Mouse (Mus musculus) stomach, embryonic 14.5 days (tissue): ENCODE data around the gene Chmp2a. TPM values are rescaled to one million over a fixed set of nuclear protein-coding genes. Genes with fewer than 3 reads are reported as not detected.
"Not testable (repeated sequence)": the region's sequence is repeated elsewhere in the genome, so short reads cannot be mapped to it uniquely, and the experiment has no call there.

Experiments used
- ATAC-seq: fragments of 200-750 bp; cut with Nextera tagmentation; 2 replicates; pipeline ENCODE4 v1.8.0; 2017; ENCODE audit warnings: low read depth, moderate TSS enrichment; ENCODE audit not compliant: insufficient number of reproducible peaks, insufficient read depth, low FRiP score
- H3K27ac ChIP-seq: fragments of 300-500 bp; sonication (generic); 2 replicates; pipeline ENCODE4 v1.5.1; 2014; ENCODE audit warnings: mild to moderate bottlenecking, low read length, moderate library complexity, mixed read lengths
- H3K27me3 ChIP-seq: fragments of 300-500 bp; sonication (generic); 2 replicates; pipeline ENCODE4 v1.6.1; 2014; ENCODE audit warnings: low read length, control low read depth, mixed read lengths; ENCODE audit not compliant: control insufficient read depth, insufficient read depth
- H3K36me3 ChIP-seq: fragments of 300-500 bp; sonication (generic); 2 replicates; pipeline ENCODE4 v1.6.1; 2014; ENCODE audit warnings: mild to moderate bottlenecking, control low read depth, low read length, moderate library complexity, mixed read lengths; ENCODE audit not compliant: control insufficient read depth, insufficient read depth
- H3K4me1 ChIP-seq: fragments of 300-500 bp; sonication (generic); 2 replicates; pipeline ENCODE4 v1.6.1; 2014; ENCODE audit warnings: low read length, control low read depth, mixed read lengths; ENCODE audit not compliant: control insufficient read depth, insufficient read depth
- H3K4me2 ChIP-seq: fragments of 300-500 bp; sonication (generic); replicated peaks from 2 replicates; pipeline ENCODE4 v1.6.1; 2014; ENCODE audit warnings: low read depth, low read length, control low read depth
- H3K4me3 ChIP-seq: fragments of 300-500 bp; sonication (generic); 2 replicates; pipeline ENCODE4 v1.5.1; 2014; ENCODE audit warnings: low read depth, low read length, control low read depth
- H3K9ac ChIP-seq: fragments of 300-500 bp; sonication (generic); replicated peaks from 2 replicates; pipeline ENCODE4 v1.6.1; 2014; ENCODE audit warnings: low read depth, mild to moderate bottlenecking, control low read depth, low read length, moderate library complexity, mixed read lengths
- H3K9me3 ChIP-seq: fragments of 300-500 bp; sonication (generic); 2 replicates; pipeline ENCODE4 v1.6.1; 2016; ENCODE audit warnings: low read depth, low read length, control low read depth; ENCODE audit not compliant: control insufficient read depth
- WGBS: fragments of 180-500 bp; shearing (Covaris S2); extraction: QIAGEN DNeasy Blood & Tissue Kit; methylation state at CpG from one replicate; pipeline ENCODE4 v1.1.7; 2014; 5-methylcytosine and 5-hydroxymethylcytosine counted together
- polyA plus RNA-seq: library from polyadenylated mRNA; unstranded; fragments of >200 nt; fragmentation: Nextera tagmentation; extraction: Ambion mirVana; gene quantifications from 2 replicates; pipeline ENCODE4 v1.2.1, GENCODE M21; 2014

The Chmp2a gene
- 150 and 157 TPM in 2 replicates for polyA plus RNA-seq

GRCm38 (mm10) chr7:13034148-13034977 is at the start of gene Chmp2a:
Gene Chmp2a, minus strand, starts transcription at chr7:13034807.
- WGBS = under 1% methylated on average over 45 of the region's 45 CpGs
- H3K9me3 ChIP-seq = no peaks in the 10 kb centered on the region
- peak; percentile 81 for ATAC-seq

GRCm38 (mm10) chr7:13072293-13072692 is 37.7 kb upstream of the Chmp2a start:
- no peaks in the 10 kb centered on the region for H3K4me1 ChIP-seq
- no peak overlapping the region for H3K9ac ChIP-seq
- H3K27me3 ChIP-seq = no peaks in the 10 kb centered on the region
- no peaks in the 10 kb centered on the region for H3K36me3 ChIP-seq
- ATAC-seq = no peak
- H3K4me3 ChIP-seq = no peak overlapping the region
- WGBS = 48% methylated on average over 5 of the region's 5 CpGs
- no peak overlapping the region for H3K4me2 ChIP-seq
- no peaks in the 10 kb centered on the region for H3K9me3 ChIP-seq
- no peak overlapping the region for H3K27ac ChIP-seq

More at GRCm38 (mm10) chr7:13034148-13034977, at the start of gene Chmp2a:
- H3K4me1 ChIP-seq = peaks cover 31% of the 10 kb centered on the region
- H3K9ac ChIP-seq = peak within 1 kb of the TSS; percentile 81
- peak within 1 kb of the TSS; percentile 90 for H3K27ac ChIP-seq
- H3K27me3 ChIP-seq = no peaks in the 10 kb centered on the region
- H3K4me3 ChIP-seq = peak within 1 kb of the TSS; percentile 45
- H3K36me3 ChIP-seq = peaks cover 53% of the 10 kb centered on the region
- peak within 1 kb of the TSS; percentile 91 for H3K4me2 ChIP-seq

GRCm38 (mm10) chr7:13063399-13063798 is 28.8 kb upstream of the Chmp2a start:
- not testable (repeated sequence) for H3K9me3 ChIP-seq, ATAC-seq, H3K4me2 ChIP-seq, H3K27ac ChIP-seq, H3K4me1 ChIP-seq, H3K9ac ChIP-seq, H3K36me3 ChIP-seq, H3K27me3 ChIP-seq, H3K4me3 ChIP-seq
- 26% methylated on average over 1 of the region's 2 CpGs for WGBS

- Histone ChIP-seq H3K9ac (no peak overlapping the region), H3K9me3 (no peaks in the 10 kb centered on the region), H3K4me3 (no peak overlapping the region), H3K27ac (no peak overlapping the region), H3K27me3 (no peaks in the 10 kb centered on the region), H3K4me2 (no peak overlapping the region), H3K36me3 (no peaks in the 10 kb centered on the region), H3K4me1 (no peaks in the 10 kb centered on the region)
- no peak for ATAC-seq
- WGBS = 90% methylated on average over 9 of the region's 9 CpGs
These were observed 24.9 kb upstream of the Chmp2a start for GRCm38 (mm10) chr7:13059536-13059935.

GRCm38 (mm10) chr7:13056913-13057700 is 22.5 kb upstream of the Chmp2a start:
- H3K27me3 ChIP-seq = no peaks in the 10 kb centered on the region
- ATAC-seq = no peak
- no peaks in the 10 kb centered on the region for H3K4me1 ChIP-seq
- no peaks in the 10 kb centered on the region for H3K36me3 ChIP-seq
- no peaks in the 10 kb centered on the region for H3K9me3 ChIP-seq
- H3K9ac ChIP-seq = no peak overlapping the region
- no peak overlapping the region for H3K4me2 ChIP-seq
- H3K27ac ChIP-seq = no peak overlapping the region
- H3K4me3 ChIP-seq = no peak overlapping the region
- WGBS = 72% methylated on average over 8 of the region's 8 CpGs

- Histone ChIP-seq H3K27me3 (no peaks in the 10 kb centered on the region), H3K4me2 (peak within 1 kb of the TSS; percentile 57), H3K4me3 (peak within 1 kb of the TSS; percentile 67), H3K9ac (peak within 1 kb of the TSS; percentile 42), H3K36me3 (no peaks in the 10 kb centered on the region), H3K27ac (peak within 1 kb of the TSS; percentile 52; the same call in 1 of the 2 replicates), H3K9me3 (no peaks in the 10 kb centered on the region), H3K4me1 (no peaks in the 10 kb centered on the region)
- under 1% methylated on average over 41 of the region's 41 CpGs for WGBS
- ATAC-seq = peak; percentile 94
These were observed 19.8 kb upstream of the Chmp2a start, which contains the start of gene Mzf1 for GRCm38 (mm10) chr7:13054287-13055010. Gene Mzf1, minus strand, starts transcription at chr7:13054764.

- Histone ChIP-seq H3K9me3 (no peaks in the 10 kb centered on the region), H3K27me3 (no peaks in the 10 kb centered on the region), H3K27ac (no peak overlapping the region), H3K36me3 (no peaks in the 10 kb centered on the region), H3K9ac (peak overlapping the region; percentile 42; the same call in 1 of the 2 replicates), H3K4me3 (peak overlapping the region; percentile 67), H3K4me1 (no peaks in the 10 kb centered on the region), H3K4me2 (peak overlapping the region; percentile 57)
- ATAC-seq = no peak
- WGBS = 1% methylated on average over 15 of the region's 15 CpGs
These were observed 19.3 kb upstream of the Chmp2a start for GRCm38 (mm10) chr7:13053961-13054286.

GRCm38 (mm10) chr7:13053501-13053900 is 18.9 kb upstream of the Chmp2a start:
- peak overlapping the region; percentile 67 for H3K4me3 ChIP-seq
- no peaks in the 10 kb centered on the region for H3K27me3 ChIP-seq
- peak overlapping the region; percentile 57 for H3K4me2 ChIP-seq
- no peaks in the 10 kb centered on the region for H3K36me3 ChIP-seq
- WGBS = 87% methylated on average over 2 of the region's 2 CpGs
- no peak overlapping the region for H3K27ac ChIP-seq
- H3K4me1 ChIP-seq = no peaks in the 10 kb centered on the region
- no peak overlapping the region for H3K9ac ChIP-seq
- no peaks in the 10 kb centered on the region for H3K9me3 ChIP-seq
- no peak for ATAC-seq
